Mouse (Mus musculus): Measurements from ENCODE around the gene Gpr150. TPM values are rescaled to one million over a fixed set of nuclear protein-coding genes. Genes with fewer than 3 reads are reported as not detected.

Gene Gpr150
- polyA plus RNA-seq, 1 experiment from 2014 or later: 0.48 TPM

GRCm38 (mm10) chr13:76021782-76022181, 35.0 kb downstream of the Gpr150 start:
- Histone ChIP-seq H3K36me3 (ENCODE audit: control insufficient read depth, insufficient read depth, low read length) (no peaks in the 10 kb centered on the region), H3K4me3 (ENCODE audit: low read depth, low read length) (no peak overlapping the region), H3K9ac (ENCODE audit: low read length) (no peak overlapping the region), H3K4me2 (ENCODE audit: low read depth, low read length, severe bottlenecking) (no peak overlapping the region), H3K9me3 (ENCODE audit: control insufficient read depth, low read length) (no peaks in the 10 kb centered on the region), H3K27me3 (ENCODE audit: control insufficient read depth, insufficient read depth, low read length) (no peaks in the 10 kb centered on the region), H3K4me1 (replicated peaks; ENCODE audit: control insufficient read depth, insufficient read depth, low read length) (no peaks in the 10 kb centered on the region), H3K27ac (ENCODE audit: low read depth, low read length) (no peak overlapping the region)
- DNase-seq (ENCODE audit: low spot score) (no peak), ATAC-seq (replicated peaks; ENCODE audit: low FRiP score) (no peak)
- 88% methylated on average over 2 of the region's 2 CpGs for WGBS

- H3K27me3 ChIP-seq (ENCODE audit: control insufficient read depth, insufficient read depth, low read length): no peaks in the 10 kb centered on the region
- no peaks in the 10 kb centered on the region for H3K4me1 ChIP-seq (replicated peaks; ENCODE audit: control insufficient read depth, insufficient read depth, low read length)
- no peak overlapping the region for H3K27ac ChIP-seq (ENCODE audit: low read depth, low read length)
- 48% methylated on average over 5 of the region's 5 CpGs for WGBS
- DNase-seq (ENCODE audit: low spot score) (no peak), ATAC-seq (replicated peaks; ENCODE audit: low FRiP score) (peak; percentile 64)
- H3K36me3 ChIP-seq (ENCODE audit: control insufficient read depth, insufficient read depth, low read length): no peaks in the 10 kb centered on the region
- peak overlapping the region; percentile 72 for H3K4me3 ChIP-seq (ENCODE audit: low read depth, low read length)
- H3K9ac ChIP-seq (ENCODE audit: low read length): no peak overlapping the region; the same call in 1 of the 2 replicates
- peak overlapping the region; percentile 78; the same call in 1 of the 2 replicates for H3K4me2 ChIP-seq (ENCODE audit: low read depth, low read length, severe bottlenecking)
- H3K9me3 ChIP-seq (ENCODE audit: control insufficient read depth, low read length): no peaks in the 10 kb centered on the region
Measured at GRCm38 (mm10) chr13:76018844-76019400, 37.9 kb downstream of the Gpr150 start.

- peak within 1 kb of the TSS; percentile 72 for H3K27ac ChIP-seq (ENCODE audit: low read depth, low read length)
- H3K9ac ChIP-seq (ENCODE audit: low read length): peak within 1 kb of the TSS; percentile 88
- no peaks in the 10 kb centered on the region for H3K36me3 ChIP-seq (ENCODE audit: control insufficient read depth, insufficient read depth, low read length)
- H3K4me3 ChIP-seq (ENCODE audit: low read depth, low read length): peak within 1 kb of the TSS; percentile 72
- H3K9me3 ChIP-seq (ENCODE audit: control insufficient read depth, low read length): no peaks in the 10 kb centered on the region
- DNase-seq (ENCODE audit: low spot score) (peak; percentile 98), ATAC-seq (replicated peaks; ENCODE audit: low FRiP score) (peak; percentile 100)
- 2% methylated on average over 50 of the region's 50 CpGs for WGBS
- no peaks in the 10 kb centered on the region for H3K27me3 ChIP-seq (ENCODE audit: control insufficient read depth, insufficient read depth, low read length)
- H3K4me1 ChIP-seq (replicated peaks; ENCODE audit: control insufficient read depth, insufficient read depth, low read length): no peaks in the 10 kb centered on the region
- peak within 1 kb of the TSS; percentile 78 for H3K4me2 ChIP-seq (ENCODE audit: low read depth, low read length, severe bottlenecking)
Measured at GRCm38 (mm10) chr13:76017974-76018843, 38.6 kb downstream of the Gpr150 start, which contains the start of gene Rfesd. TSS of gene Rfesd (minus strand) at chr13:76018719.

- peak overlapping the region; percentile 78 for H3K4me2 ChIP-seq (ENCODE audit: low read depth, low read length, severe bottlenecking)
- 76% methylated on average over 4 of the region's 4 CpGs for WGBS
- H3K4me1 ChIP-seq (replicated peaks; ENCODE audit: control insufficient read depth, insufficient read depth, low read length): no peaks in the 10 kb centered on the region
- no peaks in the 10 kb centered on the region for H3K27me3 ChIP-seq (ENCODE audit: control insufficient read depth, insufficient read depth, low read length)
- H3K9ac ChIP-seq (ENCODE audit: low read length): peak overlapping the region; percentile 88
- DNase-seq (ENCODE audit: low spot score): no peak
- no peaks in the 10 kb centered on the region for H3K9me3 ChIP-seq (ENCODE audit: control insufficient read depth, low read length)
- peak overlapping the region; percentile 72; the same call in 1 of the 2 replicates for H3K27ac ChIP-seq (ENCODE audit: low read depth, low read length)
- ATAC-seq (replicated peaks; ENCODE audit: low FRiP score): no peak
- peak overlapping the region; percentile 72 for H3K4me3 ChIP-seq (ENCODE audit: low read depth, low read length)
- H3K36me3 ChIP-seq (ENCODE audit: control insufficient read depth, insufficient read depth, low read length): no peaks in the 10 kb centered on the region
Measured at GRCm38 (mm10) chr13:76017465-76017864, 39.3 kb downstream of the Gpr150 start.

- no peaks in the 10 kb centered on the region for H3K27me3 ChIP-seq (ENCODE audit: control insufficient read depth, insufficient read depth, low read length)
- no peak overlapping the region for H3K4me2 ChIP-seq (ENCODE audit: low read depth, low read length, severe bottlenecking)
- H3K36me3 ChIP-seq (ENCODE audit: control insufficient read depth, insufficient read depth, low read length): no peaks in the 10 kb centered on the region
- DNase-seq (ENCODE audit: low spot score) (no peak), ATAC-seq (replicated peaks; ENCODE audit: low FRiP score) (no peak)
- H3K4me1 ChIP-seq (replicated peaks; ENCODE audit: control insufficient read depth, insufficient read depth, low read length): no peaks in the 10 kb centered on the region
- no peak overlapping the region for H3K27ac ChIP-seq (ENCODE audit: low read depth, low read length)
- no peaks in the 10 kb centered on the region for H3K9me3 ChIP-seq (ENCODE audit: control insufficient read depth, low read length)
- H3K9ac ChIP-seq (ENCODE audit: low read length): no peak overlapping the region
- H3K4me3 ChIP-seq (ENCODE audit: low read depth, low read length): no peak overlapping the region
- WGBS: 82% methylated on average over 2 of the region's 2 CpGs
Measured at GRCm38 (mm10) chr13:76014511-76014910, 42.3 kb downstream of the Gpr150 start.

Other genes with a start within 250 kb of the Gpr150 start
- gene Glrx, start 217.1 kb downstream of the Gpr150 start, polyA plus RNA-seq (2014; fragmentation: Nextera tagmentation; extraction: Ambion mirVana): 19.4 and 22.9 TPM in 2 replicates
- 64.4 and 66.7 TPM in 2 replicates for gene Rhobtb3, start 113.1 kb downstream of the Gpr150 start, polyA plus RNA-seq (2014; fragmentation: Nextera tagmentation; extraction: Ambion mirVana)
- 0.67 TPM in 1 of 2 replicates, not detected in the other for gene Spata9, start 89.8 kb downstream of the Gpr150 start, polyA plus RNA-seq (2014; fragmentation: Nextera tagmentation; extraction: Ambion mirVana)
- gene Rfesd, start 38.3 kb downstream of the Gpr150 start, polyA plus RNA-seq (2014; fragmentation: Nextera tagmentation; extraction: Ambion mirVana): 20.1 and 22.9 TPM in 2 replicates
- 4.8 and 6.6 TPM in 2 replicates for gene Arsk, start 41.7 kb upstream of the Gpr150 start, polyA plus RNA-seq (2014; fragmentation: Nextera tagmentation; extraction: Ambion mirVana)
- gene Ttc37, start 41.7 kb upstream of the Gpr150 start, polyA plus RNA-seq (2014; fragmentation: Nextera tagmentation; extraction: Ambion mirVana): 17.0 and 17.3 TPM in 2 replicates
- not detected in 2 replicates for gene Fam81b, start 248.1 kb upstream of the Gpr150 start, polyA plus RNA-seq (2014; fragmentation: Nextera tagmentation; extraction: Ambion mirVana)

All from forebrain, embryonic 11.5 days (tissue).